Mouse (Mus musculus) testis, postnatal 14 days (tissue): ENCODE data around the gene Gm4491.

Experiments used
- DNase-seq: peaks from one replicate; pipeline ENCODE4 v3.0.0; 2021; ENCODE audit warnings: low spot score

The Gm4491 gene

GRCm38 (mm10) chr14:57115823-57116544 lies at the start of gene Gm4491:
Gene Gm4491, minus strand, starts transcription at chr14:57115883.
- no peak for DNase-seq

DNA sequence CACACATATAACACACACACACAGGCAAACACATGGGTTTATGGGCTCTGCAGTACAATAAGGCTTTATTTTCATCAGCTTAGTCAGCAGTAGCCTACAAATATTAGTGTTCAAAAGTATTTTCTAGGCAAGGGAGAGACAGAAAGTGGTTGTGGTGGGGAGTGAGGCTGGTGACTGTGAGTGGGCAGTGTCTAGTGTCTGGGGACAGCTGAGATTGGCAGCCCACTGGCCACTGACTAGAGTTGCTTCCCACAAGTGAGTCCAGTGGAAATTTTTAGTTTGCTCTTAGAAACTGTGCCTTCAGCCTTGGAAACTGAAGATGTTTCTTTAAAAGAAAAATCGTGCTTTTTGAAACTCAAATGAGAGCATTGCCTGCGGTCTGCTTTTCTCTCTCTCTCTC lies 46.1 kb upstream of the Gm4491 start:
- DNase-seq, result no peak

DNA sequence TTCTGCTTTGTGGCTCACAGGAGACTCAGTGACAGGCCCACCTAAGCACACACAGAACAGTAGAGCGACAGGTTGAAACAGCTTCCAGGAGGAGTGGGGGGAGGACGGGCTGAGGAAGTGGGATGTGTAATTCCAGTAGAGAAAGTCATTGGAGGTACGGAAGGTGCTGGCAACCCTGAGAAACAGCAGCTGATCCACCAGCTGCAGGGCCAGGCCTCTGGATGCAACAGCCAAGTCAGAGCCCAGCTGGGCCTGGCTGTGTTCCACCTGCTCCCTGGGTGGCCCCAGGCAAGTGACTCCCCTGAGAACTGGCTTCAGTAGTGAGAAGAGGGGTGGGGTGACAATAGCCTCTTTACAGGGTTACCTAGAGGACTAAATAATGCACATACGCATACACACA lies 45.5 kb upstream of the Gm4491 start:
- peak; percentile 35 for DNase-seq

DNA sequence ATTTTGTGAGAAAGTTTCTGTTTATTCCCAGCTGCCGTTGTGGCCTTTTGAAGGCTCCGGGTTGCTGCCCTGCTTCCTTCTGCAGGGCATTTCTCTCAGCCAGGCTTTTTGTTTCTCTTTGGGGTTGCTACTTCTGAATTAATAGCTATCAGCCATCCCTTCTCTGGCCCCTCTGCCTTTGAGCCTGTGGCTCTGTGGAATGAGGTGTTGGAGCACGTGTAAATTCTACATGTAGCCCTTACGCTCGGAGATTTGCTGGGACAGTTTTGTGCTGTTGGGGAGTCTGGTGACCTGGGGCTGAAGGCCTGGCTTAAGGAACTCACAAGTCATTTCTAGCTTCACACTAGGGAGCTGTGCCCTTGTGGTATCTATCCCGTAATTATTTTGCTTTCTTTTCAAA lies 39.2 kb upstream of the Gm4491 start:
- no peak for DNase-seq

DNA sequence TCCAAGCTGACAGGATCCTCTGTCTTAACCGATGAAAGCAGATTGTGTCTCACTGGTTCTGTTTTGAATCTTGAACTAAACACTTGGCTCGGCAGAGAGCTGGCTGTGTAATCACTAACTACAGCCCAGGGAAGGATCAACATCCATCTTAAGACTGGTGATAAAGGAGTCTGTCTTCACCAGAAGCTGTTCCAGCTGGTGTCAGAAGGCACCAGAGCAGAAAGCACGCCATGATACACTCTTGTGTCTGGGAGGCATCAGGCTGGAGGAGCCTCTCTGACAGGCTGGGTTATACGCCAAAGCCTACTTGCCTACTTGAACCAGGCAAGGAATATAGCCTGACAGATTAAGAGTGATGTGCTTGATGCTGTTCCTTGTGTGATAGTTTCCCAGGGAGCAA lies 30.1 kb upstream of the Gm4491 start:
- DNase-seq, result no peak

- no peak for DNase-seq
Measured at GRCm38 (mm10) chr14:57135265-57135664, 19.6 kb upstream of the Gm4491 start.

DNA sequence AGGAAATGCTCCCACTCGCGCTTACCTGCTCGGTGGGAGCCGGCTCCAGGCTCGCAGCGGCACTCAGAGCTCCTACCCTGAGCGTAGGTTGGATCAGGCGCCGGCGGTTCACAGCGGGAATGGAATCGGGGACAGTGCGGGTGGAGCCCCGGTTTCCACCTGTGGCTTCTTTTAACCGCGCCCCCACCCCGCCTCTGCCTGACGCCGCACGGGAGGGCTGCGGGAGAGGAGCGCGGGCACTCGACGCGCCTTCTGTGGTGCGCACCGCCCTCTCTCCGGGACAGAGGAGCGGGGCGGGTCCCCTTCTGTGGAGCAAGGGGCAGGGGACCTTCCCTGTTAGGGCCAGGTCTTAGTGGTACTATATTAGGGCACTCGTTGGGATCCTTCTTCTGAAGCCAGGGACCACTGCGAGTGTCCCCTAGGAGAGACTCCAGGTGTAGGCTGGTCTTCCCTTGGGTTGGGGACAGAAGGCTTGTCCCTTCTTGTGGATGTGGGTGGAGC lies 17.5 kb upstream of the Gm4491 start, which contains the start of gene Gjb6:
Gene Gjb6 (minus strand): TSS at position 451 of the 501 bp plus-strand sequence.
- no peak for DNase-seq

GRCm38 (mm10) chr14:57127383-57127782 lies 11.7 kb upstream of the Gm4491 start:
- no peak for DNase-seq

- DNase-seq, result no peak
Measured at GRCm38 (mm10) chr14:57122295-57122694, 6.6 kb upstream of the Gm4491 start.

DNA sequence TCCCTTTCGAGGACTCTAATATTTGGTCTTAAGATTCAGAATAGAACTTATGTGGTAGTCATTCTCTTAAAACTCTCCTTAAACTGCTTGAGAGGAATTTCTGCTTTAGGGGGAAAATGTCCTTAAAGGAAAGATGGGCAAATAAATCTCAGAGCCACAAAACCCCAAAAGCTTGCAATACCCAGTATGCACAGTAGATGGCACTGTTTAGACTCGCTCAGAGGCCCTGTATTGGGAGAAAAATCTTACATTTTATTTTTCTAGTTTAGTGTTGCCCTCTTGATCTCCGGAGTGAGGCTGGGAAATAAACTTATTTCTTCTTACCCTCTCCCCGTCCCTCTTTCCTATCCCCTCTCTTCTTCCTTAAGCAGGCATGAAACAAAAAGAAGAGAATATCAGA lies 6.5 kb downstream of the Gm4491 start:
- DNase-seq, result no peak

- no peak for DNase-seq
Measured at GRCm38 (mm10) chr14:57107916-57108315, 7.8 kb downstream of the Gm4491 start.

GRCm38 (mm10) chr14:57107091-57107490 lies 8.6 kb downstream of the Gm4491 start:
- DNase-seq, result no peak

GRCm38 (mm10) chr14:57105721-57106120 lies 10.0 kb downstream of the Gm4491 start:
- no peak for DNase-seq

GRCm38 (mm10) chr14:57105111-57105510 lies 10.6 kb downstream of the Gm4491 start:
- no peak for DNase-seq

GRCm38 (mm10) chr14:57104106-57105023 lies 11.3 kb downstream of the Gm4491 start, which contains the start of gene Gjb2:
Gene Gjb2, minus strand, starts transcription at chr14:57104702.
- peak; percentile 56 for DNase-seq

DNA sequence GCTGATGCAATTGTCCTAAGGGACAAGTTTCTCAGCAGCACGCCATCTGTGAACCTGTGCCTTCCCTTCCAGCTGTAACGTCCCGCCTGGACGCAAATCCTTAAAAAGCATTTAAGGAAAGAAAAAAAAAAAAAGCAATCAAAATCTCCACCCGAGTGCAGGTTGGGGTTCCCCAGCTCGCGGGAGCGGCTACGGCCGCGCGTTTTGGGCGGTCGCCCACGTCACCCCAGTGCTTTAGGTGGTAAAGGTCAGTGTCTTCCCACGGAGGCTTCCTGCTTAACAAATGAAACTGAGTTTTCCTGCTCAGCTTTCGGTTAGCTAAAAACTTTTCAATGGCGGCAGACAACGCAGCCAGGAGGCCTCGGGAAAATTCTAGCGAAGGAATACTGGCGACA lies 12.0 kb downstream of the Gm4491 start:
- no peak for DNase-seq

DNA sequence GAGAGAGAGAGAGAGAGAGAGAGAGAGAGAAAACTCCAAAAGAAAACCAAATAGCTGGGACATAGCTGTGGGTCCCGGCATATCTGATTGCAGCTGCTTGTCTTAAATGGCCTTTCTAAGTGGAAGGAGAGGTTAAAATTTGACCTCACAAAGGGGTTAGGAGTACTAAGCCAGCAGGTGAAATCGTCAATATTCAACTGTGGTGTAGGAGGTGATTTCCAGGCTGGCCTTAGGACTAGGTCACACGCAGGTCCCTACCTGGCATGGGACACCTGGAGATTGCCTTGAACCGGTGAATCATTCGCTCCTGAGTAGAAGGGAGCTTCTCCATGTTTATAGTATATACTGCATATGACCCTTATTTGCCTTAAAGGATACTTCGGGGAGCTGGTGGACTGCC lies 12.6 kb downstream of the Gm4491 start:
- no peak for DNase-seq

DNA sequence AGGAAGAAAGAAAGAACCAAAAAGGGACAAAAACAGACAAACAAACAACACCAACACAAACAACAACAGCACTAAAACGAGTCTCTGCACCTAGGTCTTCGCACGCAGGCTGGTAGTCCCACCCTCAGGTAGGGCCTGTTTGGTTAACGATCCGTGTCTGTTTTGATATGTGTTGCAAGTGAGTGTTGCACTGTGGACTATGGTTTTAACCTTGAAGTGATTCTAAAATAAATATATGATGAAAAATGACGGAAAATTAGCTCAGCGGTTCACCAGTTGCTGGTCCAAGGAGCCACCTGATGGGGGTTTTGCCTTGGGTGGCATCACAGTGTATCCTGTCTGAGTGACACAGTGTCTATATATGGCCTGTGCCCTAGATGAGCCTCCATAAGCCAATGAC lies 14.1 kb downstream of the Gm4491 start:
- DNase-seq, result no peak

GRCm38 (mm10) chr14:57095855-57096254 lies 19.8 kb downstream of the Gm4491 start:
- DNase-seq, result no peak

GRCm38 (mm10) chr14:57093029-57093428 lies 22.7 kb downstream of the Gm4491 start:
- peak; percentile 38 for DNase-seq

- DNase-seq, result no peak
Measured at GRCm38 (mm10) chr14:57090001-57090400, 25.7 kb downstream of the Gm4491 start.

- DNase-seq, result peak; percentile 18
Measured at GRCm38 (mm10) chr14:57089107-57089506, 26.6 kb downstream of the Gm4491 start.

GRCm38 (mm10) chr14:57084180-57084668 lies 31.5 kb downstream of the Gm4491 start:
- no peak for DNase-seq
